Mouse (Mus musculus) MEL (cell line): ENCODE data around the gene Ghsr. TPM values are rescaled to one million over a fixed set of nuclear protein-coding genes. Genes with fewer than 3 reads are reported as not detected.
A peak's percentile ranks its signal among the peaks of the same experiment; 100 is the strongest.

Source experiments
- DNase-seq: peaks from one replicate; pipeline ENCODE4 v3.0.0; 2011; ENCODE audit warnings: low read depth, low spot score
- H3K27ac ChIP-seq: 2 replicates; pipeline ENCODE4 v1.5.1; 2012; ENCODE audit warnings: low read depth, mild to moderate bottlenecking, control low read depth, low read length, moderate library complexity; ENCODE audit not compliant: control insufficient read depth
- H3K27me3 ChIP-seq, 2 experiments: fragments of 150-350 bp in 1 of 2; sonication (generic) in 1 of 2; 2 replicates each; pipeline ENCODE4 v1.6.1; 2012; ENCODE audit warnings: low read length in 2 of 2, mild to moderate bottlenecking in 2 of 2, improper control_type of control experiment in 1 of 2, moderate library complexity in 1 of 2; ENCODE audit not compliant: insufficient read depth in 2 of 2, control insufficient read depth in 1 of 2
- H3K36me3 ChIP-seq, 2 experiments: 2 replicates each; pipeline ENCODE4 v1.6.1; 2012 to 2014; ENCODE audit warnings: low read length in 2 of 2, improper control_type of control experiment in 1 of 2, inconsistent platforms in 1 of 2, mild to moderate bottlenecking in 1 of 2; ENCODE audit not compliant: insufficient read depth in 2 of 2, control insufficient read depth in 1 of 2
- H3K4me1 ChIP-seq, 2 experiments: fragments of 150-350 bp in 1 of 2; sonication (generic) in 1 of 2; 2 replicates each; pipeline ENCODE4 v1.6.1; 2012; ENCODE audit warnings: low read length in 2 of 2, improper control_type of control experiment in 1 of 2, mild to moderate bottlenecking in 1 of 2; ENCODE audit not compliant: insufficient read depth in 2 of 2, control insufficient read depth in 1 of 2
- H3K4me3 ChIP-seq, 2 experiments: fragments of 150-350 bp in 1 of 2; sonication (generic) in 1 of 2; 2 replicates each; pipeline ENCODE4 v1.5.1; 2012; ENCODE audit warnings: low read depth in 2 of 2, low read length in 2 of 2, mild to moderate bottlenecking in 2 of 2, moderate library complexity in 2 of 2, control low read depth in 1 of 2, improper control_type of control experiment in 1 of 2; ENCODE audit not compliant: control insufficient read depth in 1 of 2, insufficient read depth in 1 of 2
- H3K79me2 ChIP-seq: 2 replicates; pipeline ENCODE4 v1.6.1; 2012; ENCODE audit warnings: mild to moderate bottlenecking, low read length, moderate library complexity; ENCODE audit not compliant: control insufficient read depth, poor library complexity, insufficient read depth
- H3K9ac ChIP-seq: 2 replicates; pipeline ENCODE4 v1.6.1; 2012; ENCODE audit warnings: low read depth, mild to moderate bottlenecking, control low read depth, low read length, moderate library complexity; ENCODE audit not compliant: control insufficient read depth, poor library complexity, severe bottlenecking
- H3K9me3 ChIP-seq: fragments of 150-350 bp; sonication (generic); replicated peaks from 2 replicates; pipeline ENCODE4 v1.6.1; 2012; ENCODE audit warnings: mild to moderate bottlenecking, low read length, improper control_type of control experiment, moderate library complexity; ENCODE audit not compliant: insufficient read depth
- CHD1 ChIP-seq: IDR thresholded peaks from 2 replicates; pipeline ENCODE4 v1.6.1; 2012; ENCODE audit warnings: low read depth, mild to moderate bottlenecking, inconsistent platforms, low read length, improper control_type of control experiment
- CHD2 ChIP-seq: IDR thresholded peaks from 2 replicates; pipeline ENCODE4 v1.6.1; 2011; ENCODE audit warnings: low read length, improper control_type of control experiment
- CTCF ChIP-seq, 3 experiments: IDR thresholded peaks in 2 of 3; conservative IDR thresholded peaks in 1 of 3; 2 replicates each; pipeline ENCODE4 v1.5.1; 2011 to 2012; ENCODE audit warnings: low read length in 3 of 3, low read depth in 2 of 3, mild to moderate bottlenecking in 2 of 3, improper control_type of control experiment in 1 of 3, inconsistent platforms in 1 of 3, mixed read lengths in 1 of 3, moderate library complexity in 1 of 3; ENCODE audit not compliant: control insufficient read depth in 1 of 3, insufficient read depth in 1 of 3, poor library complexity in 1 of 3, severe bottlenecking in 1 of 3
- E2F4 ChIP-seq: IDR thresholded peaks from 2 replicates; pipeline ENCODE4 v1.6.1; 2011; ENCODE audit warnings: low read depth, low read length, improper control_type of control experiment, borderline replicate concordance
- ELF1 ChIP-seq: IDR thresholded peaks from 2 replicates; pipeline ENCODE4 v1.6.1; 2014; ENCODE audit warnings: low read depth, mild to moderate bottlenecking, inconsistent platforms, low read length, improper control_type of control experiment, moderate library complexity
- EP300 ChIP-seq, 2 experiments: IDR thresholded peaks; 2 replicates each; pipeline ENCODE4 v1.6.1; 2011; ENCODE audit warnings: improper control_type of control experiment in 2 of 2, low read length in 2 of 2, low read depth in 1 of 2, mild to moderate bottlenecking in 1 of 2
- ETS1 ChIP-seq: IDR thresholded peaks from 2 replicates; pipeline ENCODE4 v1.6.1; 2012; ENCODE audit warnings: low read depth, mild to moderate bottlenecking, inconsistent platforms, low read length, improper control_type of control experiment, moderate library complexity
- GABPA ChIP-seq: IDR thresholded peaks from 2 replicates; pipeline ENCODE4 v1.6.1; 2012; ENCODE audit warnings: low read depth, mild to moderate bottlenecking, inconsistent platforms, low read length, improper control_type of control experiment, moderate library complexity
- HCFC1 ChIP-seq: IDR thresholded peaks from 2 replicates; pipeline ENCODE4 v1.6.1; 2012; ENCODE audit warnings: low read depth, mild to moderate bottlenecking, inconsistent platforms, low read length, improper control_type of control experiment, moderate library complexity
- JUND ChIP-seq: IDR thresholded peaks from 2 replicates; pipeline ENCODE4 v1.6.1; 2011; ENCODE audit warnings: low read depth, mild to moderate bottlenecking, improper control_type of control experiment, low read length
- KAT2A ChIP-seq: conservative IDR thresholded peaks from 2 replicates; pipeline ENCODE4 v1.6.1; 2012; ENCODE audit warnings: low read depth, low read length, improper control_type of control experiment, inconsistent platforms
- MAX ChIP-seq: IDR thresholded peaks from 2 replicates; pipeline ENCODE4 v1.6.1; 2011; ENCODE audit warnings: low read length, improper control_type of control experiment
- MAZ ChIP-seq: IDR thresholded peaks from 2 replicates; pipeline ENCODE4 v1.6.1; 2012; ENCODE audit warnings: low read depth, mild to moderate bottlenecking, inconsistent platforms, low read length, improper control_type of control experiment
- MEF2A ChIP-seq: IDR thresholded peaks from 2 replicates; pipeline ENCODE4 v1.6.1; 2014; ENCODE audit warnings: low read depth, mild to moderate bottlenecking, inconsistent platforms, low read length, improper control_type of control experiment; ENCODE audit not compliant: poor library complexity, insufficient replicate concordance, severe bottlenecking; ENCODE audit errors: extremely low read depth
- MYB ChIP-seq: IDR thresholded peaks from 2 replicates; pipeline ENCODE4 v1.6.1; 2011; ENCODE audit warnings: mild to moderate bottlenecking, low read depth, low read length, improper control_type of control experiment
- POLR2A ChIP-seq, 2 experiments: IDR thresholded peaks; 2 replicates each; pipeline ENCODE4 v1.6.1; 2011 to 2012; ENCODE audit warnings: low read length in 2 of 2, mild to moderate bottlenecking in 2 of 2, control low read depth in 1 of 2, improper control_type of control experiment in 1 of 2, low read depth in 1 of 2, moderate library complexity in 1 of 2; ENCODE audit not compliant: control insufficient read depth in 1 of 2, insufficient read depth in 1 of 2, poor library complexity in 1 of 2
- POLR2AphosphoS5 ChIP-seq: IDR thresholded peaks from 2 replicates; pipeline ENCODE4 v1.6.1; 2012; ENCODE audit warnings: low read depth, borderline replicate concordance, mild to moderate bottlenecking, inconsistent platforms, low read length, moderate library complexity, mixed read lengths
- RAD21 ChIP-seq: IDR thresholded peaks from 2 replicates; pipeline ENCODE4 v1.6.1; 2011; ENCODE audit warnings: mild to moderate bottlenecking, low read depth, low read length, improper control_type of control experiment
- SMC3 ChIP-seq: IDR thresholded peaks from 2 replicates; pipeline ENCODE4 v1.6.1; 2011; ENCODE audit warnings: low read depth, low read length, improper control_type of control experiment
- TAL1 ChIP-seq: IDR thresholded peaks from 2 replicates; pipeline ENCODE4 v1.6.1; 2012; ENCODE audit warnings: mild to moderate bottlenecking, inconsistent platforms, low read length, moderate library complexity, mixed read lengths
- TBP ChIP-seq: IDR thresholded peaks from 2 replicates; pipeline ENCODE4 v1.8.0; 2011; ENCODE audit warnings: low read depth, low read length, improper control_type of control experiment
- USF1 ChIP-seq: IDR thresholded peaks from 2 replicates; pipeline ENCODE4 v1.6.1; 2014; ENCODE audit warnings: low read depth, mild to moderate bottlenecking, inconsistent platforms, low read length, improper control_type of control experiment, moderate library complexity
- ZKSCAN1 ChIP-seq: IDR thresholded peaks from 2 replicates; pipeline ENCODE4 v1.6.1; 2012; ENCODE audit warnings: low read depth, mild to moderate bottlenecking, inconsistent platforms, low read length, improper control_type of control experiment, moderate library complexity
- ZMIZ1 ChIP-seq: IDR thresholded peaks from 2 replicates; pipeline ENCODE4 v1.6.1; 2012; ENCODE audit warnings: low read depth, mild to moderate bottlenecking, inconsistent platforms, low read length, improper control_type of control experiment, moderate library complexity
- ZNF384 ChIP-seq: IDR thresholded peaks from 2 replicates; pipeline ENCODE4 v1.6.1; 2012; ENCODE audit warnings: low read depth, mild to moderate bottlenecking, inconsistent platforms, low read length, improper control_type of control experiment
- polyA plus RNA-seq, 2 experiments: library from polyadenylated mRNA; stranded (reverse) in 1 of 2; unstranded in 1 of 2; fragments of >175 nt in 1 of 2; fragments of >200 nt in 1 of 2; gene quantifications; 2 replicates each; pipeline versions ENCODE4 v1.2.1 to v1.2.4; 2012; ENCODE audit warnings: low replicate concordance in 2 of 2, low read depth in 1 of 2; ENCODE audit not compliant: insufficient read length in 2 of 2, insufficient read depth in 1 of 2, missing spikeins in 1 of 2
- total RNA-seq: library from RNA; depleted of rRNA; stranded (reverse); fragments of 300-350 nt; gene quantifications from 2 replicates; pipeline ENCODE4 v1.2.3, GENCODE M21; 2012

Ghsr gene
- total and polyA plus RNA-seq, 3 experiments: not detected

DNA sequence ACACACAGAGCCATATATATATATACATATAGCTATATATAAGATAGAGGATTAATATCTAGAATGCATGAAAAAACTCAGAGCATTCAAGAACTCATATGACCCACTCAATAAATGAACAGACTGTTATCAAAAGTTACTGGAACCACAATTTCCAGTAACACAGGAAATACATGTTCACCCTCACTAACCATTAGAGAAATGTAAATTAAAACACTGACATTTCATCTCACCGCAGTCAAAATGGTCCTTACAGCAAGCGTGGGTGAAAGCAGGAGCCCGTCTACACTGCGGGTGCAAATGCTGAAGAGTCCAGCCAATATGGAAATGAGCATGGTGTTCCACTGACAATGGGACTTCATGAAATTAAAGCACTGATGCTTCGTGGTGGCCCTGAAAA lies 40.4 kb upstream of the Ghsr start:
- H3K27ac ChIP-seq: no peak overlapping the region
- H3K4me1 ChIP-seq: no peaks in the 10 kb centered on the region
- no peak overlapping the region for H3K9ac ChIP-seq
- no peaks in the 10 kb centered on the region for H3K79me2 ChIP-seq
- no peak overlapping the region for H3K4me3 ChIP-seq
- no peak for TF ChIP-seq KAT2A
- TF ChIP-seq HCFC1: no peak
- TF ChIP-seq POLR2AphosphoS5: no peak
- no peak for TF ChIP-seq ZMIZ1
- no peak for TF ChIP-seq JUND
- TF ChIP-seq POLR2A (IDR thresholded peaks at IDR 0.05; ENCODE audit: control insufficient read depth in 1 of 2, insufficient read depth in 1 of 2, low read depth in 1 of 2, low read length in 2 of 2, poor library complexity in 1 of 2): no peak
- no peak for TF ChIP-seq MYB
- TF ChIP-seq MEF2A: no peak
- TF ChIP-seq CHD1: no peak
- no peak for TF ChIP-seq E2F4
- no peak for TF ChIP-seq USF1
- TF ChIP-seq ZKSCAN1: no peak
- no peak for TF ChIP-seq TBP
- no peak for TF ChIP-seq EP300 (IDR thresholded peaks at IDR 0.05; ENCODE audit: low read depth in 1 of 2, low read length in 2 of 2)
- no peaks in the 10 kb centered on the region for H3K9me3 ChIP-seq
- H3K36me3 ChIP-seq: no peaks in the 10 kb centered on the region
- no peak for DNase-seq
- H3K27me3 ChIP-seq: no peaks in the 10 kb centered on the region

DNA sequence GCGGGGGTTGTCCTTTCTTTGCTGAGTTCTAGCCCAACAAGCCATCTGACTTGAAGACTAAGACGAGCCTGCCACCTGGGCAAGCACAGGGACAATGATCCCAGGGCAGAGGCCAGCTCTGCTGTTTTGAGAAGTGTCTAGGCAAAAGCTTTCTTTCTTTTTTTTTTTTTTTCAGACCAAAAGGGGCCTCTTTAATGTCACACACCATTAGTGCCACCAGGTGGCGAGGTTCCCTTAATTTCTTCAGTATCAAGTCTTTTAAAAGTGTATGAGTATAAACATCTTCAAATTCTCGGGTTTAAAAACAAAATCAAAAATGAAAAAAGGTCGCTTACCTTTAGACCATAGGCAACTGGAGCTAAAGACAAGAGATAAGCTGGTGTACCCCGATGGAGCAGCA lies 32.7 kb upstream of the Ghsr start:
- H3K36me3 ChIP-seq: no peaks in the 10 kb centered on the region
- peak; percentile 51 for DNase-seq
- H3K9ac ChIP-seq: no peak overlapping the region
- H3K79me2 ChIP-seq: no peaks in the 10 kb centered on the region
- no peak for TF ChIP-seq TAL1
- TF ChIP-seq MAX: no peak
- TF ChIP-seq MAZ: no peak
- no peak for TF ChIP-seq GABPA
- TF ChIP-seq ZNF384: peak; percentile 96
- TF ChIP-seq RAD21: peak; percentile 49
- TF ChIP-seq CHD2: no peak
- TF ChIP-seq POLR2AphosphoS5: no peak
- TF ChIP-seq ELF1: no peak
- peak in 2 of 3 experiments; percentile 10 to 60; a peak in 2 of 6 replicates for TF ChIP-seq CTCF (IDR thresholded peaks at IDR 0.05 in 2 of 3, conservative IDR thresholded peaks at IDR 0.05 in 1 of 3; ENCODE audit: control insufficient read depth in 1 of 3, insufficient read depth in 1 of 3, low read depth in 2 of 3, low read length in 3 of 3, poor library complexity in 1 of 3, severe bottlenecking in 1 of 3)
- no peak for TF ChIP-seq ETS1
- TF ChIP-seq SMC3: peak; percentile 55
- H3K4me1 ChIP-seq: no peaks in the 10 kb centered on the region
- H3K4me3 ChIP-seq: no peak overlapping the region
- H3K27ac ChIP-seq: no peak overlapping the region
- peaks cover 0 to 1% of the 10 kb centered on the region in 2 experiments; a peak in 1 of 4 replicates for H3K27me3 ChIP-seq
- H3K9me3 ChIP-seq: no peaks in the 10 kb centered on the region
